22 mouse cellular contexts compared by ENCODE assay signal in genomic region chr12:46040216-46040615, GRCm38 (mm10).
DNase-seq lines count a peak whose midpoint lies in the region; TF ChIP-seq lines count a peak whose summit lies in the region.
"Had no signal": no experiment of that assay in that cellular context is flagged by ENCODE, and none has a peak within 500 bp of the region (broad histone marks: within the 10 kb centered on the region; RNA-seq: fewer than 3 reads in every experiment).

No protein-coding gene starts in this region.

- H3K27ac ChIP-seq in left cerebral cortex, adult 2 months: peak overlapping the region; percentile 81
- H3K27ac ChIP-seq: embryonic facial prominence, embryonic 13.5 days; embryonic facial prominence, embryonic 15.5 days; forebrain, embryonic 10.5 days; forebrain, embryonic 12.5 days had no signal

- TF ChIP-seq CTCF in left cerebral cortex, adult 2 months (IDR thresholded peaks at IDR 0.05): no peak

- peak; percentile 2 to 20 for DNase-seq in frontal cortex, postnatal 36 days (ENCODE audit: low spot score in 2 of 2)
- DNase-seq in frontal cortex, postnatal 14 days (ENCODE audit: low spot score in 2 of 2): no peak
- DNase-seq in left cerebral cortex, adult 2 months (ENCODE audit: extremely low spot score in 1 of 2, low spot score in 2 of 2): no peak
- no peak for DNase-seq in left cerebral cortex, postnatal 14 days (ENCODE audit: low spot score in 2 of 2)
- peak; percentile 5 to 10 for DNase-seq in right cerebral cortex, adult 2 months (ENCODE audit: low spot score in 2 of 2)
- DNase-seq in right cerebral cortex, postnatal 25 days: no peak
- no peak for DNase-seq in embryo, embryonic 10 days (ENCODE audit: low spot score)
- DNase-seq: adrenal gland, adult 2 months; adrenal gland, postnatal 10 days; adrenal gland, postnatal 25 days; cerebellum, adult 11 months; cerebellum, adult 18-20 months; cerebellum, adult 8-10 months; cerebellum, adult 9-11 months; cerebellum, postnatal 14 days; cerebellum, postnatal 36 days; embryo, embryonic 11 days had no signal

- intact Hi-C loops in left cerebral cortex, adult 2 months (cut with DNase I): loop anchor here (5.0 kb wide), 2 partner anchors 108 to 287 kb away; no protein-coding TSS in a partner anchor
- intact Hi-C loops in left cerebral cortex, postnatal 14 days (cut with DNase I): loop anchor here (5.0 kb wide), 1 partner anchor 108 kb away; no protein-coding TSS in a partner anchor

- no peak overlapping the region for H3K4me3 ChIP-seq in left cerebral cortex, adult 2 months
- H3K4me3 ChIP-seq: embryonic facial prominence, embryonic 13.5 days; embryonic facial prominence, embryonic 15.5 days; erythroblast, embryonic 14.5 days; forebrain, embryonic 10.5 days; forebrain, embryonic 12.5 days had no signal

Comparison
In these comparisons a context has a peak if more than half of its experiments do, and no peak if none do; other contexts are left out.
1. DNase-seq: peak in frontal cortex, postnatal 36 days (2 of 2) and right cerebral cortex, adult 2 months (2 of 2); none in frontal cortex, postnatal 14 days (0 of 2), left cerebral cortex, adult 2 months (0 of 2), left cerebral cortex, postnatal 14 days (0 of 2), right cerebral cortex, postnatal 25 days (single experiment) and embryo, embryonic 10 days (single experiment).